Mouse (Mus musculus) liver, embryonic 14.5 days (tissue): ENCODE results near the gene Guca2a. TPM values are rescaled to one million over a fixed set of nuclear protein-coding genes. Genes with fewer than 3 reads are reported as not detected.

Experiments used
- ATAC-seq: fragments of 200-750 bp; cut with Nextera tagmentation; 2 replicates; pipeline ENCODE4 v1.8.0; 2017; ENCODE audit warnings: moderate number of reproducible peaks, mild to moderate bottlenecking, moderate library complexity; ENCODE audit not compliant: insufficient read depth
- DNase-seq, 3 experiments: peaks; one replicate each; pipeline ENCODE4 v3.0.0-alpha.2; 2012 to 2013; ENCODE audit warnings: low read depth in 3 of 3, low spot score in 3 of 3
- H3K27ac ChIP-seq: fragments of 300-500 bp; sonication (generic); 2 replicates; pipeline ENCODE4 v1.5.1; 2014; ENCODE audit warnings: moderate library complexity, mild to moderate bottlenecking, control low read depth, inconsistent platforms
- H3K27me3 ChIP-seq: fragments of 300-500 bp; sonication (generic); 2 replicates; pipeline ENCODE4 v1.6.1; 2014; ENCODE audit warnings: mild to moderate bottlenecking, low read length, moderate library complexity; ENCODE audit not compliant: control insufficient read depth, insufficient read depth
- H3K36me3 ChIP-seq: fragments of 300-500 bp; sonication (generic); replicated peaks from 2 replicates; pipeline ENCODE4 v1.6.1; 2014; ENCODE audit warnings: low read depth; ENCODE audit not compliant: control insufficient read depth, insufficient read depth
- H3K4me1 ChIP-seq, 2 experiments: fragments of 200-500 bp in 1 of 2; fragments of 300-500 bp in 1 of 2; sonication (generic) in 1 of 2; replicated peaks; 2 replicates each; pipeline ENCODE4 v1.6.1; 2012 to 2014; ENCODE audit warnings: antibody characterized with exemption in 1 of 2, inconsistent platforms in 1 of 2, low read length in 1 of 2; ENCODE audit not compliant: control insufficient read depth in 2 of 2, insufficient read depth in 2 of 2
- H3K4me2 ChIP-seq: fragments of 300-500 bp; sonication (generic); 2 replicates; pipeline ENCODE4 v1.6.1; 2014; ENCODE audit warnings: low read depth, mild to moderate bottlenecking, control low read depth, moderate library complexity
- H3K4me3 ChIP-seq, 2 experiments: fragments of 200-500 bp in 1 of 2; fragments of 300-500 bp in 1 of 2; sonication (generic) in 1 of 2; 2 replicates each; pipeline ENCODE4 v1.5.1; 2012 to 2014; ENCODE audit warnings: low read depth in 2 of 2, low read length in 2 of 2, mild to moderate bottlenecking in 2 of 2, control low read depth in 1 of 2, inconsistent platforms in 1 of 2, moderate library complexity in 1 of 2; ENCODE audit not compliant: insufficient read depth in 1 of 2
- H3K9ac ChIP-seq: fragments of 300-500 bp; sonication (generic); replicated peaks from 2 replicates; pipeline ENCODE4 v1.6.1; 2014; ENCODE audit warnings: mild to moderate bottlenecking, control low read depth, moderate library complexity
- H3K9me3 ChIP-seq: fragments of 300-500 bp; sonication (generic); 2 replicates; pipeline ENCODE4 v1.6.1; 2016; ENCODE audit warnings: low read length, mixed read lengths; ENCODE audit not compliant: control insufficient read depth
- CTCF ChIP-seq: IDR thresholded peaks from 2 replicates; pipeline ENCODE4 v1.5.1; 2016; ENCODE audit warnings: antibody characterized with exemption, low read depth, control low read depth
- EP300 ChIP-seq: IDR thresholded peaks from 2 replicates; pipeline ENCODE4 v1.6.1; 2016; ENCODE audit warnings: antibody characterized with exemption, low read depth
- WGBS: fragments of 180-500 bp; shearing (Covaris S2); extraction: QIAGEN DNeasy Blood & Tissue Kit; methylation state at CpG from one replicate; pipeline ENCODE4 v1.1.7; 2014; ENCODE audit not compliant: insufficient replicate concordance; 5-methylcytosine and 5-hydroxymethylcytosine counted together
- polyA plus RNA-seq, 2 experiments: library from polyadenylated mRNA; depleted of rRNA in 1 of 2; stranded (reverse) in 1 of 2; unstranded in 1 of 2; fragments of >200 nt; fragmentation: Nextera tagmentation in 1 of 2; extraction: Ambion mirVana in 1 of 2; gene quantifications; 2 replicates each; pipeline versions ENCODE4 v1.2.1 to v1.2.3; 2012 to 2014

Guca2a gene
- polyA plus RNA-seq, 2 experiments = not detected

DNA sequence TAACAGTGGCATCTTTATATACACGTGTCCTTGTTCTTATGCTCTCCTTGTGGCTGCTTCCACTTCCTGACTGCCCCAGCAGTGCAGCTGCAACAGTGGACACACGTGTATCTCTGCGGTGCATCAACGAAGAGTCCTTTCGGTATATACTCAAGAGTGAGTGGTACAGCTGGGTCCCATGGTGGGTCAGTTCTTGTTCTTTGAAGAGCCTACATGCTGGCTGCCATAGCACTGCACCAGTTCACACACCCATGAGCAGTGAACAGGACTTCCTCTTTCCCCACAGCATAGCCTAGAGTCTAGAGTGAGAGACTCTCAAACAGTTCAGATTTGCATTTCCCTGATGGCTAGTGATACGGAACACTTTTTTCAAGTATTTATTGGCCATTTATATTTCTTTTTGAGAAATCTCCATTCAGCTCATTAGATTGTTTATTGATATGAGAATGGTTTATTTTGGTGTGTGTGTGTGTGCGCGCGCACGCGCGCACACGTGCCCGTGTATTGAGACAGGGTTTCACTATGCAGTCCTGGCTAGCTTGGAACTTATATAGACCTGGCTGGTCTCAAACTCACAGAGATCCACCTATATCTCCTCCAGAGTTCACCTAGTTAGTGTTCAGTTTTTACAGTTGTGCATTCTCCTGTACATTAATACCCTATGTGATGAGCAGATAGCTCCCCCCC, 26.0 kb downstream of the Guca2a start:
- no peak for TF ChIP-seq EP300
- no peak for TF ChIP-seq CTCF
- Histone ChIP-seq H3K36me3 (no peaks in the 10 kb centered on the region), H3K27me3 (no peaks in the 10 kb centered on the region), H3K4me1 (no peaks in the 10 kb centered on the region), H3K9me3 (no peaks in the 10 kb centered on the region), H3K4me2 (no peak overlapping the region), H3K9ac (no peak overlapping the region), H3K27ac (no peak overlapping the region), H3K4me3 (no peak overlapping the region)
- no peak for DNase-seq
- WGBS = 79% methylated on average over 14 of the region's 14 CpGs
- ATAC-seq = no peak

- no peaks in the 10 kb centered on the region for H3K9me3 ChIP-seq
- WGBS = 74% methylated on average over 2 of the region's 2 CpGs
- ATAC-seq = no peak
Observed at GRCm38 (mm10) chr4:119665166-119665565, 27.7 kb downstream of the Guca2a start.

DNA sequence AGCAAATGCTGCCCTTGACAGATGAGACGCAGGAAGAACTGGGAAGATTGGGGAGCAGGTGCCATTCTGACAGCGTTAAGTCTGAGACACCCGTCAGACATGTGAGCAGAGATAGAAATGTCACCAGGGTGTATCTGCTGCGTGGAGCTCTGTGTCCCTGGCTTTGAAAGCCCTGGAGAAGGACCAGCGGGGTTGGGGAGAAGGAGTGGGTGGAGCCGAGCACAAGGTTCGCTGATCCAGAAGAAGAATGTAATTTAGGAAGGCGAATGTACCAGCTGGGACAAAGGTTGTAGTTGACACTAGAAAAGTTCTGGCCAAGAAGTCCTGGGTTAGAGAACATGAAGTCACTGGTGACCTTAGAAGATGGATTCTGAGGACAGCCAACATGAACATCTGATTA, 28.6 kb downstream of the Guca2a start:
- no peak for TF ChIP-seq CTCF
- no peak for TF ChIP-seq EP300
- Histone ChIP-seq H3K4me3 (no peak overlapping the region), H3K36me3 (no peaks in the 10 kb centered on the region), H3K4me2 (no peak overlapping the region), H3K9me3 (no peaks in the 10 kb centered on the region), H3K9ac (no peak overlapping the region), H3K27ac (no peak overlapping the region), H3K27me3 (no peaks in the 10 kb centered on the region), H3K4me1 (no peaks in the 10 kb centered on the region)
- no peak for DNase-seq
- no peak for ATAC-seq
- 54% methylated on average over 8 of the region's 8 CpGs for WGBS

More at GRCm38 (mm10) chr4:119665166-119665565, 27.7 kb downstream of the Guca2a start:
- Histone ChIP-seq H3K4me1 (no peaks in the 10 kb centered on the region), H3K27me3 (no peaks in the 10 kb centered on the region), H3K9ac (no peak overlapping the region), H3K4me3 (no peak overlapping the region), H3K4me2 (no peak overlapping the region), H3K36me3 (no peaks in the 10 kb centered on the region), H3K27ac (no peak overlapping the region)
- TF ChIP-seq CTCF (no peak), EP300 (no peak)
- DNase-seq = no peak

- no peaks in the 10 kb centered on the region for H3K36me3 ChIP-seq
- H3K4me2 ChIP-seq = no peak overlapping the region
- H3K4me3 ChIP-seq = no peak overlapping the region
- WGBS = 20% methylated on average over 5 of the region's 5 CpGs
- no peaks in the 10 kb centered on the region for H3K4me1 ChIP-seq
- no peaks in the 10 kb centered on the region for H3K27me3 ChIP-seq
- no peak overlapping the region for H3K27ac ChIP-seq
- no peaks in the 10 kb centered on the region for H3K9me3 ChIP-seq
- ATAC-seq (no peak), DNase-seq (no peak)
- no peak for TF ChIP-seq EP300
- peak; percentile 75 for TF ChIP-seq CTCF
- H3K9ac ChIP-seq = no peak overlapping the region
Observed at GRCm38 (mm10) chr4:119667454-119667853, 29.9 kb downstream of the Guca2a start.

GRCm38 (mm10) chr4:119668185-119668584, 30.7 kb downstream of the Guca2a start:
- WGBS = 73% methylated on average over 3 of the region's 3 CpGs
- Histone ChIP-seq H3K27me3 (no peaks in the 10 kb centered on the region), H3K4me2 (no peak overlapping the region), H3K4me1 (no peaks in the 10 kb centered on the region), H3K36me3 (no peaks in the 10 kb centered on the region), H3K4me3 (no peak overlapping the region), H3K27ac (no peak overlapping the region), H3K9me3 (no peaks in the 10 kb centered on the region), H3K9ac (no peak overlapping the region)
- TF ChIP-seq EP300 = no peak
- no peak for TF ChIP-seq CTCF
- ATAC-seq (no peak), DNase-seq (no peak)
